ENCODE assay signal across 16 mouse cellular contexts in the genomic region with DNA sequence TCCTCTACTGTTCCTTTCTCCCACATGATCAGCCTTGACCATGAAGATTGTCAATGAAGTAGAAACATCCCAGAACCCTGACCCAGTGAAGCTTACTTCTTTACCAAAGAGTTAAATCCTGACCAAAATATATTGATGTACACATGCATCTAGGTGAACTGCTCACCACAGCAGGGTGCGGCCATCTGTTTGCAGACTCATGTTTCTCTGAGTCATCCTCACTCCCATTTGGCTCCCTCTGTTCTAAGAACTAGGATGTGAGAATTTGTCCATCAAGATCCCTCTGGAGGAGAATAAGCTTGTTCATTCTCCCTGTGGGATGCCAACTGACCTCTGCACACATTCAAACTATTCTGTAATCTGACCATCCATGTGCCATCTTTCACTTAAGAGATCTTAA. TPM values are rescaled to one million over a fixed set of nuclear protein-coding genes. Genes with fewer than 3 reads are reported as not detected.
DNase-seq lines count a peak whose midpoint lies in the region; TF ChIP-seq lines count a peak whose summit lies in the region.
"Had no signal": no experiment of that assay in that cellular context is flagged by ENCODE, and none has a peak within 500 bp of the region (broad histone marks: within the 10 kb centered on the region; RNA-seq: fewer than 3 reads in every experiment).

No protein-coding gene starts in this region.

- peak; percentile 28 for DNase-seq in layer of hippocampus, adult 9-11 months
- DNase-seq in layer of hippocampus, postnatal 25 days (ENCODE audit: extremely low spot score in 1 of 2, low spot score in 1 of 2), result no peak
- DNase-seq in NIH3T3 (ENCODE audit: low read depth) (peak; percentile 56), MN1 (ENCODE audit: low spot score) (no peak)
- DNase-seq in cerebellum, postnatal 25 days, result peak; percentile 74 to 87
- DNase-seq in adrenal gland, postnatal 36 days, result no peak
- DNase-seq: adrenal gland, postnatal 25 days; heart, adult 18-20 months; kidney, adult 9 months; kidney, postnatal 36 days; layer of hippocampus, postnatal 36 days; midbrain, embryonic 14.5 days had no signal

- no peak overlapping the region for H3K4me3 ChIP-seq in C2C12 (ENCODE audit: insufficient read depth, poor library complexity, severe bottlenecking)
- H3K4me3 ChIP-seq: erythroblast, embryonic 14.5 days; myocyte; neural tube, embryonic 15.5 days had no signal

- no peaks in the 10 kb centered on the region for H3K27me3 ChIP-seq in C2C12 (ENCODE audit: control insufficient read depth, insufficient read depth, insufficient read length)
- H3K27me3 ChIP-seq: neural tube, embryonic 15.5 days had no signal

- no peaks in the 10 kb centered on the region for H3K36me3 ChIP-seq in C2C12 (ENCODE audit: control insufficient read depth, insufficient read depth)

- H3ac ChIP-seq in C2C12 (ENCODE audit: control insufficient read depth, insufficient read length, low read depth), result no peak overlapping the region

- no peak for TF ChIP-seq CTCF in C2C12 (IDR thresholded peaks at IDR 0.05; ENCODE audit: control insufficient read depth, insufficient read depth, insufficient read length)

- no peaks in the 10 kb centered on the region for H3K79me2 ChIP-seq in C2C12 (ENCODE audit: control insufficient read depth, insufficient read depth)

- H3K79me3 ChIP-seq in C2C12 (ENCODE audit: low read depth), result no peaks in the 10 kb centered on the region

TF ChIP-seq in C2C12, 6 proteins besides CTCF, POLR2A, EP300 and RAD21:
- TF ChIP-seq MYOD1 (IDR thresholded peaks at IDR 0.05; ENCODE audit: control insufficient read depth, insufficient read length, low read depth) (peak; percentile 42), MAX (IDR thresholded peaks at IDR 0.05) (no peak)

RNA-seq across cellular contexts. Expression of gene Ehd3, which starts 29.0 kb away (rescaled TPM):
- 100 to 1,000 TPM; 128 to 138 TPM for total RNA-seq in layer of hippocampus, postnatal 25 days (2021)
- polyA plus RNA-seq in C2C12 (2012; fragmentation: generic; extraction: Trizol), result 5.6 TPM
- total RNA-seq in adrenal gland, postnatal 36 days (2021), result 100 to 1,000 TPM in 1 of 2 experiments, 10 to 100 TPM in 1; 59.7 to 127 TPM

Comparison
In these comparisons a context has a peak if more than half of its experiments do, and no peak if none do; other contexts are left out.
1. DNase-seq: peak in layer of hippocampus, adult 9-11 months (single experiment), NIH3T3 (single experiment) and cerebellum, postnatal 25 days (2 of 2); none in layer of hippocampus, postnatal 25 days (0 of 2), adrenal gland, postnatal 36 days (0 of 2) and MN1 (single experiment).